Mouse (Mus musculus) regulatory T cell (primary cell): Measurements from ENCODE around the gene S1pr1.

Source experiments
- in situ Hi-C: fragments of 300-600 bp; cut with MboI, MseI; formaldehyde crosslinking; loops from one replicate; pipeline ENCODE4 v1.15.1; 2025; ENCODE audit warnings: high pct_unique_total_duplicates

The S1pr1 gene

DNA sequence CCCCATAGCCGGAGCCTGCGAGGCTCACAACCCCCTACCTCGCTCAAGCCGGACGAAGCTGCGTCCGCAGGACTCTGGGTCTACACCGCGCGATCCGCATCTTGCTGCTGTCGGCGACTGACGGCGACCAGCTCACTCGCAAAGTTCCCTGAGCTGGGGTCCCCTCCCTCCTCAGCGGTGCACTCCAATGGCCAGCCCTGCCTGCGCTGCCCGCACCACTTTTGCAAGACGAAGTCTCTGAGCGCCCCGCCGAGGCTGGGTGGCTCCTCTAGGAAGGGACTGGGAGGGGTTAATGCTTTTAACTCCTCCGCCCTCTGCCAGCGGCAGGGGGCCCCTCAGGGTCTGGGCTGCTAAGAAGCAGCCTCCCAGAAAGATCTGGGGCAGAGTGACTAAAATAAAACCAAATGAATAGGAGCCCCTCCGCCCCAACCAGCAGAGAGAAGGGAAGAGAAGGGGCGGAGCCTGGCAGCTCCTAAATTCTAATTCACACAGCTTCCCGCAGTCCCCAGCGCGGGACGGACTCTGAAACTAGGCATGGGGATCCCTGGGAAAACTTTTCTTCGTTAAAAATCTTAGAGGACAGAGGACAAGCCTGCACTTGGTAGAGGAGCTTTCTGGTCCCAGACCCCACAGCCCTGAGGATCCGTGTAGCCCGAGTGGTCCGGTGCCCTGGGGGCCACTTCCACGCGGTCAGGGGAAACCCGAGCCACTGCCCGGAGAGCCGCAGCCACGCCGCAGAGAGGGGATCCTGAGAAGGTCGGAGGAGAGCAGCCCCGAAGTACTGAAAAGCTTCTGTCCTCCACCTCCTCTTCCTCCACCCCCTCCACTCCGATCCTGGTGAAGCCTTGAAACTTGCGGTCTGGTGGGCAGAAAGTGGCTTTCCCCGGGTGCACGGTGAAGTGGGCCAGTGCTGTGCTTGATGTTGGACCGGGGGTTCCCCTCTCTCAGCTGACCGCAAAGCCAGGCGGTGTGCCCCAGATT is at the start of gene S1pr1:
Gene S1pr1 (minus strand): TSS at position 402 of the 981 bp plus-strand sequence.
- in situ Hi-C loops = loop anchor here (5.0 kb wide), 3 partner anchors 53 to 172 kb away; partner anchors contain the start of gene Dph5

DNA sequence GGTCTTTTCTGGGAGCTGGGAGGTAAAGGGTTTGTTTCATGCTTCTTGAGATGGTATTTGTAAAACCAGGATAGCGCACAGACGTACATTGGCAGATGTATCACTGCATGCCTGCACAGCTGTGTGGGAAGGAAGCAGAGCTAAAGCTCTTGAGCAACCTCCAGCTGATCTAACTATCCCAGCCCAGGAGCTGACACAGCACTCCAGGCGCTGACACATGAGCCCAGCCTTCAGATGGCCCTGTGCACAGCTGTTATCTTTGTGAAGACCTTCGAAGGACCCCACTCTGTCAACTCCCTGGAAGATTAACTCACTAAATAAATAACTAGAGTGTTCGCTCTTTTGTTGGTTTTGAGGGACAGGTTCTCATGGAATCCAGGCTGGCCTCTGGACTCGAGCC is 48.4 kb upstream of the S1pr1 start:
- in situ Hi-C loops = loop anchor here (5.0 kb wide), 1 partner anchor 49 kb away; no protein-coding TSS in a partner anchor

DNA sequence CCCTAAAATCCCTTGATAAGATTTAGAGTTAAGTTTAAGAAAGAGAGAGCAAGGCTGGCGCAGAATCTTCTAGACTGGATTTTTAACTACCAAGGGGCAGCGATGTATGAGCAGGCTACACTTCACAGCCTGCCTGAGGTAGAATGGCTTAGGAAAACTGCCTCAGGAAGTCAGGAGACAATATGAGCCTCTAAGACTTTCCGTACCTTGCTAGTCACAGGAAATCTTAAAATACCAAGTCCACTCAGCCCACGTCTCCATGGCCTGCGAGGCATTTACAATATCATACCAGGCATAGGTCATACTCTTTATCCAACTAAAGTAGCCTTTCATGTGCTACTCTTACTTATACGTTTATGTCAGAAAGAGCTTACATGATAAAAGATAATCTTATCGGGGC is 48.0 kb upstream of the S1pr1 start:
- in situ Hi-C loops = loop anchor here (5.0 kb wide), 1 partner anchor 49 kb away; no protein-coding TSS in a partner anchor

DNA sequence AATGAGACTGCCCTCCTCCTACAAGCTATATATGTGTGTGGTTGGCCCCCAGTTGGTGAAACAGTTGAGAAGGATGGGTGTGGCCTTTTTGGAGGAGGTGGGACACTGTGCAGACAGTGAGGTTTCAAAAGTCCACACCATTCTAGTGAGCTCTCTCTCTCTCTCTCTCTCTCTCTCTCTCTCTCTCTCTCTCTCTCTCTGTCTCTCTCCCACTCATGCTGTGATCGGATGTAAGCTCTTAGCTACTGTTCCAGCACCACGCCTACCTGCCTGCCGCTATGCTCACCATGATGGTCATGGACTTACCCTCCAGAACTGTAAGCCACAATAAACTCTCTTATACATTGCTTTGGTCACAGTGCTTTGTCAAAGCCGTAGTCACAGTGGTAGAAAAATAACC is 44.8 kb upstream of the S1pr1 start:
- in situ Hi-C loops = loop anchor here (5.0 kb wide), 2 partner anchors 37 to 53 kb away; no protein-coding TSS in a partner anchor

DNA sequence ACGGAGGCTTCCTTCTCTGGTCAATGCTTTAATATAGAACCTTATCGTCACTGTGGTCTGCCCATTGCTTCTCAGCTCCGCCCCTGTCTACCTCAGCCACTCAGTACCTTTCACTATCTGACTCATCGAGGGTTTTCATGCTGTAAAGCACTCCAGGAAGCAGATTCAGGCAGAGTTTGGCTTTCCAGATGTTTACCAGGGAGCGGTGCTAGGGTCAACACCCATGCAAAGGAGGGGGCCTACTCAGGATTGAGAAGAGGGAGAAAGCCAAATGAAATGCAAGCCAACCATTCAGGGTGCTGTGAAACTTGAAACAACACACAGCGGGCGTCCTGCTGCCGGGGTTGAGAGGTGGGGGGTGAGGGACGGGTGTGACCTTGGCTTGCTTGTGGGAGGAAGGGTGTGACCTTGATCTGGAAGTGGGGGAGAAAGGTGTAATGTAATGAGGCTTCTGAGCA is 43.6 kb upstream of the S1pr1 start:
- in situ Hi-C loops = loop anchor here (5.0 kb wide), 1 partner anchor 36 kb away; no protein-coding TSS in a partner anchor

DNA sequence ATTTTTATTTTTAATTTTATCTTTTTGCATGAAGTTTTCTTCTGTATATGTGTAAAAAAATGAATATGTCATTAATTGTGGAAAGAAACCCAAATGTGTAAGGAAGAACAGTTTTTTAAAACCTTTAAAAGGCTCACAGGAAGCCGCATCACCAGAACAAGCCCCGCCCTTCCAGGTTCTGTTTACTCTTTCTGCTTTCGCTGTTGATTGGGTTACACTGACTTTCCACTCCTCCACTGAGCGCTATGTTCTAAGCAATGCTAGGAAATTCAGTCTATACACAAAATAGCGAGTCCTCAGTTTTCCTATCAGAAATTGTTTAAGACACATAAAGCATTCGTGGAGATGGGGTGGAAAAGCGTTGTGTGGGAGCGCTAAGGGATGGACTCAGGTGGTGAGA is 39.6 kb upstream of the S1pr1 start:
- in situ Hi-C loops = no loop called here

DNA sequence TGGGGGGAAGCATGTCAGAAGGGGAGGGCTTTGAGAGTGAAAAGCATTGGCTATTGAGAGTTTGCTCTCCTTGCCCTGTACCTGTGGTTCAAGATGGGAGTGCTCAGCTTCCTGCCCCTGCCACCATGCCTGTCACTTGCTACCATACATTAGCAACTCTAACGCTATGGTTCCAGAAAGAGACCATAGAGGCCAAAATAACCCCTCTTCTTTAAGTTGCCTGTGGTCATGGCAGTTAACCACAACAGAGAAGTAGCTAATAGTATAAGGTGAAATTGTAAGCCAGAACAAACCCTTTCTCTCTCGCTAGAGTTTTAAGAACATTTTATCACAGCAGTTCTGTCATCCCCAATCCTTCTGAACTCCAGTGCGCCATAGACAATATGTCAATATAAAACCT is 35.5 kb upstream of the S1pr1 start:
- in situ Hi-C loops = no loop called here

DNA sequence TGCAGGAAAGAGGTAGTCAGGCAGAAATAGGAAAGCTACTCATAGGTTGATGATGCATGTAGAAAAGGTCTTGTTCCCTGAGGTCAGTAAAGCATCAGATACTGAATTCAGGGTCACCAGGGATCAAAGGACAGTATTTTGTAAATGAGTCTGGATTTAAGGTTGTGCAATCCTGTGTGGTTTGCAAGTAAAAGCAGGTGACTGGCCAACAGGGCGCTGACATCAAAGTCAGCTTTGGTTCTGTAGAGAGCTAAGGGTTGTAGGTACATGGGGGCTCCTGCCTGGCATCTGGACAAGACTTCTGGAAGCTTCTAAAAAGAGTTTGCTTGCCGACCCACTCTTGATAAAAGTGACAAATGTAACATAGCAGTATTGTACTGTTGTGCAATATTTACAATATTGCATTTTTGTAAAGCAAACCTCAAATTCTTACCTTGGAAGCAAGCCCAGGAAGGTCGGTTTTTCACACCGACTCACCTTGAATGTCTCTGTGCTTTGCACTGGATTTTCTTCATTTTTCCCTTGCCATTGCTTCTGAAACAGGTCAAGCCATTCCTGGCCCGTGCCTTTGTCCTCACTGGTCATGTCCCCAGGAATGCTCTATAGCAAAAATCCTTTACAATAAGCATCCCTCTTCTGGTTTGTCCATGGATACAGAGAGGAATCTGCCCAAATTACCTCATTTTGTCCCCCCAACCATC is 33.6 kb upstream of the S1pr1 start:
- in situ Hi-C loops = no loop called here

DNA sequence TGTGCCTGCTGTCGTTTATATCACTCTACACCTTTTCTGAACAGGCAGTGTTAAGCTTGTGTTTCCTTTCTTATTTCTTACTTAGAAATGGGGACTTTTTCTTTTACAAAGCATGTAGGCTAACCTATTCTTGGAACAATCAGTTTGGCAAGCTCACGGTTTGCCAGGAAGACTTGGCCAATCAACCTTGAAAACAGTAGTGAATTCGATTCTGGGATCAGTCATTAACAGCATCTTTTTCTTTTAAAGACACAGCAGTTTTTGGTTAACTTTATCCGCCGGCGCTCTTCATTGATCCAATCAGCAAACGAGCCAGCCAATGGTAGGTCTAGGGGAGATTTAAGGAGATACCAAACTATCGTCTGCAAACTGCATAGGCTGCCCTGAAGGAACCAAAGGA is 31.6 kb upstream of the S1pr1 start:
- in situ Hi-C loops = no loop called here

DNA sequence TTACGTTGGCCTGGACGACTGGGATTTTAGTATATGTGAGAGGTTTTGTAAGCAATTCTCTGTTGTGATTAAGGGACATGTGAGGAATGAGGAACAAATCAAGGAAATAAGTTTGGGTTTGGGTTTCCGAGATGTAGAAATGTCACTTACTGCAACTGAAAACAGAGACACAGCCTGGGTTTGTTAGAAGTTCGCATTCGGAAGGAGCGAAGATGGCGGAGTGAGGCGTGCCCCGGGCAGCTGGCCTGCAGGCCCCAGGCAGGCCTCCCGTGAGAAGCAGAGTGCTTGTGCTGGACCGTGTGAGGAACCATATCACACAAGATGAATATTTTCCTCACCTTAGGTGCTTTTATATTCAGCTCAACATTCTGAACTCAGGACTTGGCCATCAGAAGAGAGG is 30.2 kb upstream of the S1pr1 start:
- in situ Hi-C loops = no loop called here

DNA sequence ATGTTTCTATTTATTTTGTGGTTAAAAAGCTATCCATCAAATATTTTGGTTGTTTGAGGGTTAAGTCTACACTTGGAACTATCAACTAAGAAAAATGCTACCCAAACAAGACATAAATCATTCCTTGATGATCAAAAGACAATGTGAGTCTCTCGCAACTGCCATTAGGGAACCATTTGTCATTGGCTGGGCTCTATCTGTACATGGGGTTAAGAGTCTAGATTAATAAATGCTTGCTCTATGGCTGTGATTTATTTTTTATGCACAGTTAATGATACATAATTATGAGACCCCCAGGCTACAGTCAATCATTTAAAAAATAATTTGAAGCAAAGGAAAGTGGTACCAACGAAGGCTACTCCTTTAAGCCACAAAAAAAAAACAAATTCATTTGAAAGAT is 23.7 kb upstream of the S1pr1 start:
- in situ Hi-C loops = no loop called here

DNA sequence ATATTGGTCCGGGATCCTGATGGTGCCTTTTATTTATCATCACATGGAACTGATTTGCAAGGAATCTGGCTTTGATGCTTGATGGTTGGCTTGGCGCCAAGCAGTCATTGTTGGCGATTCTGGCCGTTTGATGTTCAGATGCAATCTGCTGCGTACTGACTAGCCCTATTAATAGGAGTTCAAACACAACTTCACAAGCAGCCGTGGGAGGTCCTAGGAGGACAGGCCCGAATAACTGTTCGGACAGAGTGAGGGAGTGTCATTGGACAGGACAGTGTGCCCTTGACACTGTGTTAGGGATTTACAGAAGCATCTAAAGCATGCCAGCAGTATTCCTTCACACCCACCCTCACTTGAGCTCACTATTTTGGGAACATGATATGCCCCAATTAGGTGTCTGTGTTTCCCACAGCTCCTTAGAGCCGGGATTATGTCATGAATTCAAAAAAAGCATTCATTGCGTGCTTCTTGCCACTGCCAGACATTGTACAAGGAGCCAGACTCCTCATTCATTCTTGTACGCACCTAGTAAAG is 23.0 kb upstream of the S1pr1 start:
- in situ Hi-C loops = no loop called here

DNA sequence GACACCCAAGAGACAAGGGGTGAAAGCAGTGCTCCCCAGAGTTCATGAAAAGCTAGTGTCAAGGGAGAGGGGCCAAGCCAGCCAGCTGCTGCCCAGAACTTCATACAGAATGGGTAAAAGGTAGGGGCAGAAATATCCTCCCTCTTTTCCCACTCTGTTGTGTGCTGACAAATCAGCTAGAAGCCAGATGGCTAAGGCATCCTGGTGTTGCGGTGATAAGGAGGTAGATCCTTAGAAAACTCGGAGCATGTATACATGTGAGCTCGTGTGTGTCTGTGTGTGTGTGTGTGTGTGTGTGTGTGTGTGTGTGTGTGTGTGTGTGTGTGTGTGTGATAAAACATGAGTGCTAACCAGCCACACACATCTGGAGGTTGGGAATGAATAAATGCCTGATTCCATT is 20.7 kb upstream of the S1pr1 start:
- in situ Hi-C loops = no loop called here

DNA sequence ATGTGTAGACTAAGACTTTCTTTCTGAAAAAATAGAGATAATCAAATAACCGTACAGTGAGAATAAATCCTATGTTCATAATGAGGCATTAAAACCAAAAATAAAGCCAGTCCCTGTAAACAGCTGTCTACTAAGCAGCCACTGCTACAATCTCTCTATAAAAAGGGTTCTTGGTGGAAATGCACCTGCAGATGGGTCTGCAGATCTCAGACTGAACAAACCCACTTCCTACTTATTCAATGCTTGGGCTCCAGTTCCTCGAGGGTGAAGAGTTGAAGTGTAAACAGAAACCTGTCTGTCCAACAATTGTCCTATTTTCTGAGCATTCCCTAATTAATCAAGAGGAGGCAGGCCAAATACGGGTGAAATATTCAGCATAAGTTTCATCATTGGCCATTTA is 20.0 kb upstream of the S1pr1 start:
- in situ Hi-C loops = no loop called here

DNA sequence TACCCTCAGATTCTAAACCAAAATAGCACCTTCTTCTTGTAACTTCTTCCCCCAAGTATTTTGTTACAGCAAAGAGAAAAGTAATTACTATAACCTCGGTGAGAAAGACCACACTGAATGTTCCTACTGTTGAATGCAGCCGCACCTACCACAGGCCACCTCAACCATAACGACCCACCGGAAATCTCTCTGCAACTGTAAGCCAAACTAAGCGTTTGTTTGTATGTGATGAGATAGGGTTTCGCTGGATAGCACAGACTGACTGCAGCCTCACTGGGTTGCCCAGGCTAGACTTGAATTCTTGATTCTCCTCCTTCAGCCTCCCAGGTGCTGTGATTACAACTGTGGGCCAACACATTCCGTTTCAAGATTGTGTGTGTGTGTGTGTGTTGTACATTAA is 15.5 kb upstream of the S1pr1 start:
- in situ Hi-C loops = no loop called here

DNA sequence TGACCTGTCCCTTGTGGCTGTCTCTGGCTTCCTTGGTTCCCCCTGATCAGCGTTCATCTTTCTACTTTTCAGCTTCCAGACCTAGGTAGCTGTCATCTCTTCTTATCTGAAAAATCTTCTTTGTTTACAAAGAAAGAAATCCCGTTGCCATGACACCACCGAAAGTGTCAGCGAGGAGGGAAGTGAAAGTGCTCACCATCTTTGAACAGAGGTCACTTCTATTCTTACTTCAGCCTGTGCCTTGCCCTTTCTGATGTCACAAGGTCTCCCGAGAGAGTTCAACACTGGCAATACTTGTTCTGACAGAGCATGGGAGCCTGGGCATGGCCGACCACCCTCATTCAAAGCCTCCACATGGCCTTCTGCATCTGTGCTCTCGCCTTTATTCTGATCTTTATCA is 14.3 kb upstream of the S1pr1 start:
- in situ Hi-C loops = no loop called here

DNA sequence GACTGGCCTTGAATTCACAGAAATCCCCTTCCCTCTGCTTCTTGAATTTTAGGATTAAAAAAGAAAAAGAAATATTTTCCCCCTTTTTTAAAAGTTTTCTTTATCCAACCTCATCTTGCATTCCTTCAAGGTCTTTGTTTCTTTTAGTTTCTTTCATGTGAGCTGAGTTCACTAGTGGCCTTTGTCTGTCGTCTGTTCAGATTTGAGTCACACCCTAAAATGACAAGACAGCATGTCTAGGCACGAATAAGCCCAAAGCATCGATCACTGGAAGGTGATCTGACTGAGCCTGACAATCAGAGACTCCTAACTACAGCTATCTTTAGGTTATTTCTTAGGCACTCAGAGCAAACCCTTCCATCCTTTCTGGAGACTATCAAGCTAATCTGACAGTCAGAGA is 13.3 kb upstream of the S1pr1 start:
- in situ Hi-C loops = no loop called here

DNA sequence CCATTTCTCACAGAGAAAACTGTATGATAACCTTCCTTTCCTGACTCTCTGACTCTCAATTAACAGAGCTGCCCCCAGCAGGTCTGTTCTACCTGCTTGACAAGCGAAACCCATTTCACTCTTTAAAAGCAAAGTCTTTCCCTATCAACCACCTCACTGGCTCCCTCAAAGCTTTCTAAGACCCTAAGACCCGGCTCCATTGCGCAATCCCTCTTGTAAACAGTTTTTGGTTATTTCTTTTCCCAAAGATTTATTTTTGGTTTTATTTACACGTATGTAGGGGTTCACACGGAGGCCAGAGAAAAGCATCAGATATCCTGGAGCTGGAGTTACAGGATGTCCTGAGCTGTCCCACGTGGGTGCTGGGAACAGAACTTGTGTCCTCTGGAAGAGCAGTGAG is 4.0 kb upstream of the S1pr1 start:
- in situ Hi-C loops = no loop called here

DNA sequence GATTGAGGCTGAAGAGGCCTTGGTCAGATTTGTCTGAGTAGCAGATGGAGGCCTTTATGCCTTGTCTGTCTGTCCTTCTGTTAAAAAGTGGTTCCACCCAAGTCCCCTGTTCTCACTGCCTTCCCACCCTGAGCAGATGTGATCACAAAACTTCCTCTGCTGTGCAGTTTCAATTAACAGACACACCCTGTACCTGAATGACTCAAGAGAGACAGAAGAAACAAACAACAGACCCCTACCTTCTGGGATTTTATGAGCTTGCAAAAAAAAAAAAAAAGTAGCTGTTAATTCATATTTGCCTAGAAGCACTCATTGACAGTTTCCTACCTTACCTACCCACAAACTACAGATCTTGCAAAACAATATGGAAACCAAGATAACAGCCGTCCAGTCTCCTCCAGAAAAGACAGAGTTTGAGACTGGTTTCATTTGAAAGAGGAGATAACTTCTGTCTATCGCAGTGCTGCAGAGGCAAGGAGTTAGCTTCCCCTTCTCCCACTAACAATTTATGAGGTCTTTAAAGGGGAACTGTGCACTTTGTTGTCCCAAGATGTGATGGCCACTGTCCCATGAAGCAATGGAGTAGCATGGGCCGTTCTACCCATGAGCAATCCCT is 1.1 kb upstream of the S1pr1 start:
- in situ Hi-C loops = no loop called here

DNA sequence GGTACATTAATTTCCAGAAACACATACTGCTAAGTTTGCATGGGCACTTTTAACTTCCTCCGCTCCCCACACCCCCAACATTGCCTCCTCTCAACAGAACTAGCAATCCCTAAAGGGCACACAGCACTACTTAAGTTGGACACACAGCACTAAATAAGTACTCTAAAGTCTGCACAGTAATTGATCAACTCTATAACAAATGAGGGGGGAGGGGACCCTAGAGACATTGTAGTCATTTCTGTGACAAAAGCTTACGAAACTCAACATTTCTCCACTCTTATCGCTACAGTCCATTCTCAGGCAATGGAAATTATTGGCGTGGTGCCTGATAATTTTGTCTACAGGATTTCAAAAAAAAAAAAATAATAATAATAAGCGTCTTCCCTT is 830 bp downstream of the S1pr1 start:
- in situ Hi-C loops = loop anchor here (5.0 kb wide), 3 partner anchors 52 to 173 kb away; partner anchors contain the start of gene Dph5

DNA sequence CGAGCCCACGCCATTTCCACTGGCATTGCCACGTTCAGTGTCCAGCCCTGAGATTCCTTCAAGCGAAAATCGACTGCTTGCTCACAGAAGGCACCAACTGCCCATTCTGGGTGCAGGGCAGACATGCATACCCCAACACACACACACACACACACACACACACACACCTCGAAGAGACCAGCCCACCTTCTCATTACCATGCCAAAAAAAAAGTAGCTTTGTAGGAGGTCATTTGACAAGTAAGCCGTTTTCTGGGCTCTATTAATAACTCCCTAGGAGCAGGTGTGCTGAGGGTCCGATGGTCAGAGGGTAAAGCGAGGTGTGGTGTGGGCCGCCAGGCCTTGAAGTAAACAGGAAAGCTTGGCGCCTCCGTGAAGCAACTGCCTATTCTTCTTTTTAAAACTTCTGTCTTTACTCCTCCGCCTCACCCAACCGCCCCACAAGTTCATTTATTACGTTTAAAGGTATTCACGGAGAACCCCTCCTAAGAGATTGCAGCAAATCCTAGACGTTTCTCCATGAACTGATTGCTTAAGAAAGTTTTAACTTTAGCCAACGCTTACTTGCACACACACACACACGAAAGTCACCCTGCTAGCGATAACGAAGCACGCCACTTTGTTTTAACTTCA is 1.3 kb downstream of the S1pr1 start:
- in situ Hi-C loops = loop anchor here (5.0 kb wide), 3 partner anchors 51 to 174 kb away; partner anchors contain the start of gene Dph5
